Mouse (Mus musculus) lung, adult 2 months (tissue): ENCODE results near the gene E2f2.

Source experiments
- CTCF ChIP-seq: fragments of 200-500 bp; IDR thresholded peaks from 2 replicates; pipeline ENCODE4 v1.5.1; 2011; ENCODE audit warnings: mild to moderate bottlenecking, low read length, control low read depth; ENCODE audit not compliant: insufficient read depth
- POLR2A ChIP-seq: fragments of 200-500 bp; IDR thresholded peaks from 2 replicates; pipeline ENCODE4 v1.6.1; 2011; ENCODE audit warnings: low read depth, mild to moderate bottlenecking, control low read depth, low read length, borderline replicate concordance; ENCODE audit errors: extremely low read depth

DNA sequence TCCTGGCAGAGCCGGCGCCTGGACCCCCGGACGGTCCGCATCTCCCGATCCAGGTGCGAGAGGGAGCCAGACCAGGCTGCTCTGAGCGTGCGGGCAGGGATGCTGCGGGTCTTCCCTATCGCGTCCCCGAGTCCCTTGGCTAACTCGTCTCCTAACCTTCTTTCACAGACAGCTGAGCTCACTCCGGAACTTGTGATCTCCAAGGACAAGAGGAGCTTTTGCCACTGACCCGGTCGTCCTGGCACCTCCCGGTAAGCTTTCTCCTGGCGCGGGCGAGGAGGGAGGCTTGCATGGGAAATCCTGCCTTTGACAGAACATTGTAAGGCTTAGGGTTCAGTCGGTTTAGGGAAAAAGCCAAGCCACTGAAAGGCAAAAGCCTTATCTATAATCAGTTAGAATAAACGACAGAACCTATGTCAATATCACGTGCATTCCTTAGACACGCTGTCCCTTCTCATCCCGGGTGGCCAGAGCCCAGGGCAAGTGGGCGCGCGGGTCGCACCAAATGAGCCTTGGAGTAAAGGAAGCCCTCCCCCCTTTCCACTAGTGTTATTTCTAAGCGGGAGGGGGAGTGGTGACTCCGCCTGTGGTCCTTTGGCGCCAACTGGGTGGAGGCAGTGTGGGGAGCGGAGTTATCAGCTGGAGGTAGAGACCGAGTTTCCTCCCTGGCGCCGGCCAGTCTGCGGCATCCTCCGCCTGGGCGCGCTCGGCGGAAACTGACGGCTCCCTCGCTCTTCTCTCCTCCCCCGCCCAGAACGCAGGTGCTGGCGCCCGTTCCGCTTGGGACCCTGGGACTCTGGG lies 27.9 kb upstream of the E2f2 start:
- TF ChIP-seq POLR2A (no peak; the same call in none of the 2 replicates), CTCF (no peak)
